Mouse (Mus musculus) midbrain, embryonic 16.5 days (tissue): ENCODE results near the gene Sae1. TPM values are rescaled to one million over a fixed set of nuclear protein-coding genes. Genes with fewer than 3 reads are reported as not detected.
A peak's percentile ranks its signal among the peaks of the same experiment; 100 is the strongest.

Experiments
- ATAC-seq: fragments of 200-750 bp; cut with Nextera tagmentation; 2 replicates; pipeline ENCODE4 v1.8.0; 2017; ENCODE audit warnings: moderate TSS enrichment
- H3K27ac ChIP-seq: fragments of 300-500 bp; sonication (generic); 2 replicates; pipeline ENCODE4 v1.5.1; 2014; ENCODE audit warnings: mild to moderate bottlenecking, low read length, mixed read lengths
- H3K27me3 ChIP-seq: fragments of 300-500 bp; sonication (generic); 2 replicates; pipeline ENCODE4 v1.6.1; 2014; ENCODE audit warnings: low read depth, low read length, mixed read lengths; ENCODE audit not compliant: control insufficient read depth, insufficient read depth
- H3K36me3 ChIP-seq: fragments of 300-500 bp; sonication (generic); 2 replicates; pipeline ENCODE4 v1.6.1; 2014; ENCODE audit warnings: mild to moderate bottlenecking, low read length, moderate library complexity, mixed read lengths; ENCODE audit not compliant: control insufficient read depth, insufficient read depth
- H3K4me1 ChIP-seq: fragments of 300-500 bp; sonication (generic); 2 replicates; pipeline ENCODE4 v1.6.1; 2014; ENCODE audit warnings: mild to moderate bottlenecking, low read length, mixed read lengths; ENCODE audit not compliant: control insufficient read depth, insufficient read depth
- H3K4me2 ChIP-seq: fragments of 300-500 bp; sonication (generic); 2 replicates; pipeline ENCODE4 v1.6.1; 2014; ENCODE audit warnings: mild to moderate bottlenecking, low read length, mixed read lengths
- H3K4me3 ChIP-seq: fragments of 300-500 bp; sonication (generic); 2 replicates; pipeline ENCODE4 v1.5.1; 2014; ENCODE audit warnings: low read depth, mild to moderate bottlenecking, low read length, moderate library complexity, mixed read lengths
- H3K9ac ChIP-seq: fragments of 300-500 bp; sonication (generic); 2 replicates; pipeline ENCODE4 v1.6.1; 2014; ENCODE audit warnings: low read depth, low read length, mixed read lengths
- H3K9me3 ChIP-seq: fragments of 300-500 bp; sonication (generic); replicated peaks from 2 replicates; pipeline ENCODE4 v1.6.1; 2014; ENCODE audit warnings: mild to moderate bottlenecking, low read length, mixed read lengths; ENCODE audit not compliant: control insufficient read depth, poor library complexity, severe bottlenecking
- WGBS: fragments of 180-500 bp; shearing (Covaris S2); extraction: QIAGEN DNeasy Blood & Tissue Kit; methylation state at CpG from one replicate; pipeline ENCODE4 v1.1.7; 2014; 5-methylcytosine and 5-hydroxymethylcytosine counted together
- polyA plus RNA-seq: library from polyadenylated mRNA; unstranded; fragments of >200 nt; fragmentation: Nextera tagmentation; extraction: Ambion mirVana; gene quantifications from 2 replicates; pipeline ENCODE4 v1.2.1, GENCODE M21; 2015

Sae1 gene
- polyA plus RNA-seq, 1 experiment from 2014 or later, result 239 TPM

DNA sequence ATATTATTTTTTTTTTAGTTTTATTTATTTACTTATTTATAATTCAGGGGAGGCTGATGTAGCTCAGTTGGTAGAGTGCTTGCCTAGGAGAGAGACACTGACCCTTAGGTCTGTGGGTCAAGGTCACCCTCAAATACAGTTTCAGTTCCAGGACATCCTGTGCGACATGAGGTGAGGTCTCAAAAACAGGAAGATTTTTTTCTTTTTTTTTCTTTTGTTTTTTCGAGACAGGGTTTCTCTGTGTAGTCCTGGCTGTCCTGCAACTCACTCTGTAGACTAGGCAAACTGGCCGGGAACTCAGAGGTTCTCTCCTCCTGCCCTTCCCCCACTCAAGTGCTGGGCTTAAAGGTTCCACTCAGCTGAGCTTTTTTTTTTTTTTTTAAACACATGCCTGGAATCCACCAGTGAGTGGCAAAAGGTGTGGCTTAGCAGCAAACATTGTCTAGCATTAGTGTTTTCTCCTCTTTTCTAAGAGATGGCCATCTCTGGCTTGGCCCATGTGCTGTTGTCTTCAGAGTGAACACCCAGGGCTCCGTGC, 72.3 kb downstream of the Sae1 start:
- no peak for ATAC-seq
- no peaks in the 10 kb centered on the region for H3K27me3 ChIP-seq
- peaks cover 35% of the 10 kb centered on the region for H3K4me1 ChIP-seq
- no peak overlapping the region for H3K27ac ChIP-seq
- H3K9ac ChIP-seq, result no peak overlapping the region
- WGBS, result 74% methylated on average over 4 of the region's 4 CpGs
- H3K9me3 ChIP-seq, result no peaks in the 10 kb centered on the region
- H3K36me3 ChIP-seq, result peaks cover 11% of the 10 kb centered on the region
- no peak overlapping the region for H3K4me3 ChIP-seq
- no peak overlapping the region for H3K4me2 ChIP-seq

DNA sequence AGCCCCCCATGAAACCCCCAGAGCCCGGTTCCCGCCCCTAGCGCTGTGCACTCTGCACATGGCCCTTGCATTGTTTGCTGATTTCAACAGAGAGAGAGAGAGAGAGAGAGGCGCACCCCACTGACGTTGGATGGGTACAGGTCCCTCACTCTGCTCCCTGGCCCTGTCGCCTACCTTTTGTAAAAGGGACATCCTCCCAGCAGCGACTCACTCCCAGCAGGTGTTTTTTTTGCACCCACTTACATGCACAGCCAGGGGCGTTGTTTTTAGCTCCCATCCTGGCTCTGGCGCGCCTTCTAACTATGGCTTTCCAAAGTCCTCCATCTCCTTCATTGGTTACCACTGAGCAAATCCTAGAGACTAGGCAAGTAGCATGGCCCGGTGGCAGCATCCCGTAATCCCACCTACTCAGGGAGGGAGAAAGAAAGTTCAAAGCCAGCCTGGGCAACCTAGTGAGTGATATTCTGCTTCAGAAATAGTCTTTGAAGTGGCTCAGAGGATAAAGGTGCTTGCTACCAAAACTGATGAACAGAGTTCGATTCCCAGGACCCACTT, 73.3 kb downstream of the Sae1 start:
- Histone ChIP-seq H3K4me1 (peaks cover 35% of the 10 kb centered on the region), H3K27ac (peak overlapping the region; percentile 96)
- peak; percentile 13 for ATAC-seq

DNA sequence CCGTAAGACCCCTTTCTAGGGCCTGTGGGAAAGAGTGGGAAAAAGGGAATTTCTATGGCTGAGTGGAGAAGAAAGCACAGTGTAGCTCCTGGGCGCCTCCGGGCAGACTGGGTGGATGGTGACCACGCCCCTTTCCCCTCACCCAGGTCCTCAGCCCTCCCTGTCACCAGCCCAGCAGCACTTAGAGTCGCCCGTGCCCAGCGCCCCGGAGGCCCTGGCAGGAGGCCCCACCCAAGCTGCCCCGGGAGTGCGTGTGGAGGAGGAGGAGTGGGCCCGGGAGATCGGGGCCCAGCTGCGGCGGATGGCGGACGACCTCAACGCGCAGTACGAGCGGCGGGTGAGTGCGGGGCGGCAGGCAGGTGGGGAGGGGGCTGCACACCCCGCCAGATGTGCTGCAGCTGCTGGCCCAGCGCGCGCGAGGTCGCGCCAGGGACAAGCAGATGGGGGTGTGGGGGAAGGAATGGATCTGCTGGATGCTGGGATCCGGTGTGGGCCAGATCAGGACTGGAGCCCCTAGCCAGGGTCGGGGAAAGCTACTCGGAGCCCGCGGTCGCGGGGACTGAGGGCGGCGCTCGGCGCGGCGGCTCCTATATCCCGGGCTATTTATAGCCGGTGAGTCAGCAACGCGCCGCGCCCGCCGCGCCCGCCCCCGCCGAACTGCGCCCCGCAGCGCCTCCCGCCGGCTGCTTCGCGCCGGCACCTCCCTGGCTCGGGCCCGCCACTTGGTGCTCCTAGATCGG, 74.0 kb downstream of the Sae1 start:
- under 1% methylated on average over 57 of the region's 66 CpGs for WGBS
- Histone ChIP-seq H3K9me3 (no peaks in the 10 kb centered on the region), H3K4me1 (peaks cover 40% of the 10 kb centered on the region), H3K27ac (peak overlapping the region; percentile 96), H3K27me3 (no peaks in the 10 kb centered on the region), H3K4me3 (peak overlapping the region; percentile 78), H3K36me3 (peaks cover 11% of the 10 kb centered on the region), H3K9ac (peak overlapping the region; percentile 93), H3K4me2 (peak overlapping the region; percentile 97)
- ATAC-seq, result peak; percentile 56

More for the DNA sequence above, 73.3 kb downstream of the Sae1 start:
- WGBS, result 6% methylated on average over 13 of the region's 13 CpGs
- H3K27me3 ChIP-seq, result no peaks in the 10 kb centered on the region
- H3K9ac ChIP-seq, result peak overlapping the region; percentile 93
- H3K4me3 ChIP-seq, result peak overlapping the region; percentile 78
- H3K36me3 ChIP-seq, result peaks cover 11% of the 10 kb centered on the region
- peak overlapping the region; percentile 97 for H3K4me2 ChIP-seq
- no peaks in the 10 kb centered on the region for H3K9me3 ChIP-seq

DNA sequence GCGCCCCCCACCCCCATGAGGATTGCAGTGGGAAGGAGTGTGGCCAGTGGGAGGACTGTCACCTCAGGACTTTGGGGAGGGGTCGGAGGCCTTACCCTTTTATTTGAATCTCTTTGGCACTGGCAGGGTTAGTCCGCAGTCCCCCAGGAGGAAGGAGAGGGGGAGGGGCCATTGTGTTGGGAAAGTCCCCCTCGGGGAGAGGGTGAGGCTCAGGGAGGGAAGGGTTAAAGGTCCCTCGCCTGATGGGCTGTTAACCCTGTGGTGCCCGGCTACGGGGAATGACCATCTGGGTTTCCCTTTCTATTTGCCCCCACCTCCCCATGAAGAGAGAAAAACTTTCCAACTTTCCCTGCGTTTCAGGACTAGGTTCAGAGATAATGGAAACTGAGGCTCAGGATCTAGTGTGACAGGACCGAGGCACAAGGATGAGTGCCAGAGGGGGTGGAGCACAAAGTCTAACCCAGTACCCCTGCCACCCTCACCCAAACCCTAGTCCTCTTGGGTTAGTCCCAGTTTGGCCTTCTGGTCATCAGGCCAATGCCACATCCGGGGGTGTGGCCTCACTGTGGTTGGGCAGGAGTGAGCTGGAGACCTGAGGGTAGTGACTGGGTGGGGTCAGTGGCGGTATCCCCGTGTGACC, 74.8 kb downstream of the Sae1 start:
- peaks cover 9% of the 10 kb centered on the region for H3K36me3 ChIP-seq
- H3K9ac ChIP-seq, result peak overlapping the region; percentile 85
- H3K4me1 ChIP-seq, result peaks cover 41% of the 10 kb centered on the region
- H3K27ac ChIP-seq, result peak overlapping the region; percentile 96
- H3K4me2 ChIP-seq, result peak overlapping the region; percentile 97
- ATAC-seq, result no peak
- WGBS, result 1% methylated on average over 12 of the region's 12 CpGs
- peak overlapping the region; percentile 78 for H3K4me3 ChIP-seq
- H3K27me3 ChIP-seq, result no peaks in the 10 kb centered on the region
- H3K9me3 ChIP-seq, result no peaks in the 10 kb centered on the region

DNA sequence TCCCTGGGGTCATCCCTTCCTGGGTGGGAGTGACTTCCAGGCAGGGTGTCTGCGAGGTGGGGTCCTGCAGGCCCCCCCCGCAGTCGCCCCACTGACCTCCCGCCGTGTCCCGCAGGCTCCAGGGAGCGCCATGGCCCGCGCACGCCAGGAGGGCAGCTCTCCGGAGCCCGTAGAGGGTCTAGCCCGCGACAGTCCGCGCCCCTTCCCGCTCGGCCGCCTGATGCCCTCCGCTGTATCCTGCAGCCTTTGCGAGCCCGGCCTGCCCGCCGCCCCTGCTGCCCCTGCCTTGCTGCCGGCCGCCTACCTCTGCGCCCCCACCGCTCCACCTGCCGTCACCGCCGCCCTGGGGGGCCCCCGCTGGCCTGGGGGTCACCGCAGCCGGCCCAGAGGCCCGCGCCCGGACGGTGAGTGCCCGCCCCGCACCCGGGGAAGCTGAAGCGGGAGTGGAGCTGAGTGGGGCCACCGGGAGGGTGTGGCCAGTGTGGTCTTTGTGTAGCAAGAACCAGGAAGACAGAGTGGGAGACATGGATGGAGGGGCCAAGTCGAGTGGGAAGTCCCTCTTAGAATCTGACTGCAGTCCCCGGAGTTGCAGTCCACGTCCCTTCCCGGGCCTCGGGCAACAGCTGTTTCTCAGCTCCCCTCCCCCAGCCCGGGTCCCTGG, 75.5 kb downstream of the Sae1 start:
- H3K4me3 ChIP-seq, result peak overlapping the region; percentile 78
- H3K27ac ChIP-seq, result peak overlapping the region; percentile 70
- ATAC-seq, result no peak
- WGBS, result under 1% methylated on average over 46 of the region's 49 CpGs
- H3K4me2 ChIP-seq, result peak overlapping the region; percentile 97
- peaks cover 41% of the 10 kb centered on the region for H3K4me1 ChIP-seq
- no peaks in the 10 kb centered on the region for H3K9me3 ChIP-seq
- H3K27me3 ChIP-seq, result no peaks in the 10 kb centered on the region
- H3K9ac ChIP-seq, result peak overlapping the region; percentile 85
- peaks cover 3% of the 10 kb centered on the region for H3K36me3 ChIP-seq

DNA sequence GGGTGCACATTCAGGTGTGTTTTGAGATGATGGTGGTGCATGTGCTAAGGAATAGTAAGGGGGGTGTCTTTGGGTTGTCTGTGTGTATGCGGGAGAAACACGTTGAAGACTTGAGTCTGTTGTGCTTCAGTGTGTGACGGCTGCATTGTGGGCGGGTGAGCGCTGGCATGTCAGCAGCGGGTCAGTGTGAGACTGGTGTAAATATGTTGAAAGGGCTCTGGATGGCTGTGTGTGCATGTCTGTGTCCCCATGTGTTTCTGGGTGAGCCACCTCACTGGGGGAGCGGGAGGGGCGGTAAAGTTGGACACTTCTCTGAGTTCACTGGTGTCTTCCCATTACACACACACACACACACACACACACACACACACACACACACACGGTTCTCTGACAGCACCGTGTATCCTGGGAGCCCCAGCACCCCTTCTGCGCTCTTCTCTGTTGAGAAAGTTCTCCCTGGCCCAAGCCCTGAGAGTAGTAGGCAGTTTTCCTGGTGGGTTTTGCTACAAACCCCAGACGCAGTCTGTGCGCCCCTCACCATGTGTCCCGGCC, 76.1 kb downstream of the Sae1 start:
- Histone ChIP-seq H3K4me1 (peaks cover 41% of the 10 kb centered on the region), H3K36me3 (0 out of 2 replicates have a peak, but pooled peaks cover 2% of the 10 kb centered on the region)

DNA sequence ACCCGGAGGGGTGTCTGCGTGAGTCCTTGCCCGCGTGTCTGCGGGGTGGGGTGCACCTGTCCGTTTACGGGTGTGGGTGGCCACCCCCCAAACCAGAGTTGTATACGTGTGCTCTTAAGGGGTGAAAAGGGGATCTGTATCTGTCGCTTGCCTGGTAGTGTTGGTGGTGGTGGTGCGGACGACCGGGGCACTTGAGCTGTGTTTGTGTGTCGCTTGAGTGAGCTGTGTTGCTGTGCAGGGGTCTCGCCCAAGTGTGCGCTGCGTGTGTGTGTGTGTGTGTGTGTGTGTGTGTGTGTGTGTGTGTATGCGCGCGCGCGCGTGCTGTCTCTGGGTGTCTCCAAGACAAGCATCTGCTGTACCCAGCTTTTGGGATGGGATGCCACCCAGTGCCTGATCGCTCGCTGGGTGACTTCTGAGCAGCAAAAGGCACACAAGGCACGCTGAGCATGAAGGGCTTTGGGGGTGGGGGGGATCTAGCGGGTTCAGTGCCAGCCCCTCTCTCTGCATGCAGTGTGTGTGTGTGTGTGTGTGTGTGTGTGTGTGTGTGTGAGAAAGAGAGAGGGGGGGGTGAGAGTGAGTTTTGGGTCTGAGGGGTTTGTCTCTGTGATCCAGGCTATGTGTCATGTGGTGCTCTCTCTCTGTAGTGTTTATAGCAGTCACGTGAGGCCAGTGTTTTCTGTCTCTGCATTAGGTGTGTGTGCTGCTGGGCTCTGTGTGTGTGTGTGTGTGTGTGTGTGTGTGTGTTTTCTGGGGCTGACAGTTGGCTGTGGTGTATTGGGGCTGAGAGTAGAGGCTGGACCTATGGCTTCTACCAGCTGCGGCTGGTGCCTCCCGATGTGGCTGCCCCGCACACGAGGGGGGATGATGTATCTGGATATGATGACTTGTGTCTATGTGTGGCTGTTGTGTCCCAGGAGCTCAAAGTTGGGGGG, 76.8 kb downstream of the Sae1 start:
- Histone ChIP-seq H3K9ac (peak overlapping the region; percentile 81), H3K36me3 (no peaks in the 10 kb centered on the region), H3K4me1 (peaks cover 41% of the 10 kb centered on the region), H3K4me3 (peak overlapping the region; percentile 78), H3K9me3 (no peaks in the 10 kb centered on the region), H3K27ac (peak overlapping the region; percentile 75), H3K27me3 (no peaks in the 10 kb centered on the region), H3K4me2 (peak overlapping the region; percentile 97)
- peak; percentile 18 for ATAC-seq
- under 1% methylated on average over 27 of the region's 31 CpGs for WGBS

More for the DNA sequence above, 76.1 kb downstream of the Sae1 start:
- peak overlapping the region; percentile 70 for H3K27ac ChIP-seq
- peak overlapping the region; percentile 97 for H3K4me2 ChIP-seq
- H3K27me3 ChIP-seq, result no peaks in the 10 kb centered on the region
- peak overlapping the region; percentile 85 for H3K9ac ChIP-seq
- ATAC-seq, result peak; percentile 2; the same call in 1 of the 2 replicates
- WGBS, result under 1% methylated on average over 14 of the region's 14 CpGs
- H3K4me3 ChIP-seq, result peak overlapping the region; percentile 78
- H3K9me3 ChIP-seq, result no peaks in the 10 kb centered on the region
